Mouse (Mus musculus) neural tube, embryonic 14.5 days (tissue): ENCODE measurements at regions not wholly inside any gene's neighbourhood (a gene's known extent, or its start where the extent isn't known, plus 50 kb on each side); places are given as distances from the start of the nearest gene placed in this dataset.
A peak's percentile ranks its signal among the peaks of the same experiment; 100 is the strongest.

Source experiments
- ATAC-seq: fragments of 200-750 bp; cut with Nextera tagmentation; 2 replicates; pipeline ENCODE4 v1.8.0; 2017; ENCODE audit warnings: low read depth, mild to moderate bottlenecking, moderate TSS enrichment, moderate library complexity
- H3K27ac ChIP-seq: fragments of 300-500 bp; sonication (generic); 2 replicates; pipeline ENCODE4 v1.5.1; 2014; ENCODE audit warnings: low read depth, mild to moderate bottlenecking, control low read depth, low read length, moderate library complexity, mixed read lengths
- H3K27me3 ChIP-seq: fragments of 300-500 bp; sonication (generic); 2 replicates; pipeline ENCODE4 v1.6.1; 2014; ENCODE audit warnings: low read length; ENCODE audit not compliant: control insufficient read depth, insufficient read depth
- H3K36me3 ChIP-seq: fragments of 300-500 bp; sonication (generic); 2 replicates; pipeline ENCODE4 v1.6.1; 2014; ENCODE audit warnings: low read length, mixed read lengths; ENCODE audit not compliant: control insufficient read depth, insufficient read depth
- H3K4me1 ChIP-seq: fragments of 300-500 bp; sonication (generic); 2 replicates; pipeline ENCODE4 v1.6.1; 2014; ENCODE audit warnings: low read length; ENCODE audit not compliant: control insufficient read depth, insufficient read depth
- H3K4me2 ChIP-seq: fragments of 300-500 bp; sonication (generic); 2 replicates; pipeline ENCODE4 v1.6.1; 2014; ENCODE audit warnings: mild to moderate bottlenecking, low read depth, low read length, control low read depth
- H3K4me3 ChIP-seq: fragments of 300-500 bp; sonication (generic); 2 replicates; pipeline ENCODE4 v1.5.1; 2014; ENCODE audit warnings: low read depth, low read length, control low read depth, mixed read lengths
- H3K9ac ChIP-seq: fragments of 300-500 bp; sonication (generic); replicated peaks from 2 replicates; pipeline ENCODE4 v1.6.1; 2014; ENCODE audit warnings: low read depth, mild to moderate bottlenecking, control low read depth, low read length, mixed read lengths
- H3K9me3 ChIP-seq: fragments of 300-500 bp; sonication (generic); 2 replicates; pipeline ENCODE4 v1.6.1; 2016; ENCODE audit warnings: low read length; ENCODE audit not compliant: control insufficient read depth
- WGBS: fragments of 180-500 bp; shearing (Covaris S2); extraction: QIAGEN DNeasy Blood & Tissue Kit; methylation state at CpG from one replicate; pipeline ENCODE4 v1.1.7; 2014; 5-methylcytosine and 5-hydroxymethylcytosine counted together

DNA sequence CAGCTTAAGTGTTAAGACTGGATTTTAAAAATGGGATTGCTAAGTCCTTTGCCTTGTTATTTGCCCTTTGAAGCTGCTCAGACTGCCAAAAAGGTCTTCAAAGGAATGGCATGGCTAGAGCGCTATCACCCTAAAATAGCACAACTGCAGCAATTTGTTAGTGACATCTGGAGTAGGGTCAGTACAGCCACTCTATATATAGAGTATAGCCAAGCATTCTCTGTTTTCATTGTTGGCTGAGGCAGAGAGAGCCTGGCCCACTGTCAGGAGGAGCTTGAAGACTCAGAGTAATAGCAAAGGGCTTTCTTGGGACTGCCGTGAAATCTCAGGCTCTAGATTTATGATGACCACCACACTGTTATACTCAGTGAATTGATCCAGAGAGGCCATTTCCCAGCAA, 90.6 kb upstream of the Usp47 start:
- Histone ChIP-seq H3K4me1 (no peaks in the 10 kb centered on the region), H3K4me3 (no peak overlapping the region), H3K36me3 (no peaks in the 10 kb centered on the region), H3K27me3 (no peaks in the 10 kb centered on the region), H3K9ac (no peak overlapping the region), H3K4me2 (no peak overlapping the region), H3K27ac (no peak overlapping the region), H3K9me3 (no peaks in the 10 kb centered on the region)
- no peak for ATAC-seq
- WGBS = 49% methylated on average over 2 of the region's 2 CpGs

DNA sequence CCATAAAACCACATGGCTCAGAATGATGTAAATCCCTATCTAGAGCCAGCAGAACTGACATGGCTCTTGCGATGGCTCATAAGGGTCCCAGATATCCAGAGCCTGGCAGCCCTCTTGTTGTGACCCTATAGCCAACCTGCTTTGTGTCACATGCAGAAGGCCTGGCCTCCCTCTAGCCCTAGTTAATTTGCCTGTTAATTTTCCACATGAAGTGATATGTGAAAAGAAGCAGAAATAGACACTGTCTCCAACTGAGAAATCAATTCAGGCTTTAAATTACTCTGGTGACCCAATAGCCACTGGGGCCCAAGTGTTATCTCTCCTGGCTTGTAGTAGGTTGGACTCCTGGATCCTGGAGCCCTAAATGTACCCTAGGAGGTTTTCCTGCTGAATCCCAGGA, 103.3 kb upstream of the Usp47 start:
- no peaks in the 10 kb centered on the region for H3K4me1 ChIP-seq
- no peak overlapping the region for H3K4me2 ChIP-seq
- no peaks in the 10 kb centered on the region for H3K36me3 ChIP-seq
- H3K9me3 ChIP-seq = no peaks in the 10 kb centered on the region
- no peak for ATAC-seq
- H3K4me3 ChIP-seq = no peak overlapping the region
- no peak overlapping the region for H3K27ac ChIP-seq
- H3K9ac ChIP-seq = no peak overlapping the region
- WGBS = 91% methylated on average over 1 of the region's 1 CpGs
- H3K27me3 ChIP-seq = no peaks in the 10 kb centered on the region

DNA sequence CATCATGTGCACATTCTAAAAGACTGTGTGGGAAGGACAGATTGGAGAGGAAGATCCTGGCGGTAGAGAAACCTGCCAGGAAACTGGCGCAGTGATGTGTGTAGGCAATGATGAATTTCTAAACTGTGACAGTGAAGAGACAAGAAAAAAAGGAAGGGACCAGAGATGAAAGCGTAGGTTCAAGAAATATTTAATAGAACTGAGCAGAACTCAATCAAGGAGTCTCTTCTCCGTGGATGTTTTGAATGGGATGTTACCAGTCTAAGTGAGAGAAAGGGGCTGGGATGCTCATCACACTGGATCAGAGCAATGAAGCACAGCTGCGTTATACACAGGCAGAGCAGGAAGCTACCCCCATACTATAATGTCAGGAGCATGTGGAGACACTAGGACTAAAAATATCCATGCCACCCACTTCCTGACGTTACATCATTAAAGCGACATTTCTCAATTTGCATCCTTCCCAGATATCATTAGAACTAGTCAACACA, 119.5 kb upstream of the Usp47 start:
- H3K27ac ChIP-seq = no peak overlapping the region
- H3K36me3 ChIP-seq = no peaks in the 10 kb centered on the region
- WGBS = 92% methylated on average over 7 of the region's 7 CpGs
- H3K9ac ChIP-seq = no peak overlapping the region
- no peaks in the 10 kb centered on the region for H3K27me3 ChIP-seq
- no peak overlapping the region for H3K4me2 ChIP-seq
- ATAC-seq = no peak
- H3K9me3 ChIP-seq = no peaks in the 10 kb centered on the region
- H3K4me1 ChIP-seq = no peaks in the 10 kb centered on the region
- no peak overlapping the region for H3K4me3 ChIP-seq

DNA sequence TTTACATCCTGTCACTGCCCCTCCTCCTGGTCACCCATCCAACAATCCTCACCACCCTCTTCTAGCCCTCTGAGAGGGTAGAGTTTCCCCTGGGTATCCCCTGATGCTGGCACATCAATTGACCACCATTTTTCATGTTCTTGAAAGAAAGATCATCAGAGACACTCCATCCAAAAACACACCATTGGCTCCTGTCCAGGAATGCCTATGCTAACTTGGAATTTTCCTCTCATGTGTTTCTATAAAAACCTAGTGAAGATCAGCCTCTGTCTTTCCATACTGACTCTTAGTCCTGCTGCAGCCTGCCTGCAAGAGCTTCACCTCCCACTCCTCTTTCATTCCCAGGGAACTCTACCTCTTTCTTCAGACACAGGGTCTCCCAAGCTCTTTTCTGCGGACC, 117.2 kb upstream of the Galnt18 start:
- no peak overlapping the region for H3K4me2 ChIP-seq
- no peaks in the 10 kb centered on the region for H3K4me1 ChIP-seq
- no peak overlapping the region for H3K4me3 ChIP-seq
- no peak overlapping the region for H3K9ac ChIP-seq
- H3K9me3 ChIP-seq = no peaks in the 10 kb centered on the region
- ATAC-seq = no peak
- H3K36me3 ChIP-seq = no peaks in the 10 kb centered on the region
- no peaks in the 10 kb centered on the region for H3K27me3 ChIP-seq
- WGBS = 96% methylated on average over 1 of the region's 1 CpGs
- H3K27ac ChIP-seq = no peak overlapping the region

DNA sequence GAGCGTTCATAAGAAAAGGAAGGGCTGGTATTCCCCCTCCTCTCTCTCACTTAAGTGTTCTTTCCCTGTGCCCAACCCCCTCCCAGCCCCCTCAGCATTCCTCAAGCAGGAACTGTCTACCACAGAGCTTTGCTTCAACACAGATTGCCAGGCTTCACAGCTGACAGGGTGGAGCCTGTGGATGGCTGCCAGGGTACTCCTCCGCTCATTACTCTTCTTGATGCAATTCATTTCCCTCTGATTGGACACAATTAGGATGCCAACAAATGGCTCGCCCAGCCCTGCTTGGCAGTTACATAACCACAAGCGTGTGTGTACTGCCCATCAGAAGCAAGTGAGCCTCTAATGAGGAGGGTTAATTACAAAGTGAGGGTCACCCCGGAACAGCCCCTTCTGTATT, 116.5 kb upstream of the Galnt18 start:
- Histone ChIP-seq H3K9me3 (no peaks in the 10 kb centered on the region), H3K27me3 (no peaks in the 10 kb centered on the region), H3K27ac (no peak overlapping the region), H3K4me2 (no peak overlapping the region), H3K36me3 (no peaks in the 10 kb centered on the region), H3K4me1 (no peaks in the 10 kb centered on the region), H3K9ac (no peak overlapping the region), H3K4me3 (no peak overlapping the region)
- WGBS = 50% methylated on average over 5 of the region's 5 CpGs
- ATAC-seq = peak; percentile 87; the same call in 1 of the 2 replicates

DNA sequence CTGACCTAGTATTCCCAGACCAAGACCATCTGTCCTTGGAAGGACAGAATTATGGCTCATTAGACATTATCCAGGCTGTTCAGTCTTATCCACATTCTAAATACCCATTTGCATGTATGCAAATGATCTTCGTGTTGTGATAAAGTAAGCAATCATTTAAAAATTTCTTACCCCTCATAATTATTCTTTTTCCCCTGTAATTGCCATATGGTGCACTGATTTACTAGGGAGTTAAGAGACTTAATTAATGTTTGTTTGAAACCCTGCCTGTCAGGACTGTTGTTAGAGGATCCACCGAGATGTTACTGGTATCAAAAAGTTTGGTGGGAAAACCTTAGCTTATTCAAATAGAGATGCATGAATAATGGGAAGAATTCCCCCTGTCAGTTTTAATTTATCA, 103.2 kb upstream of the Galnt18 start:
- no peak overlapping the region for H3K9ac ChIP-seq
- H3K27me3 ChIP-seq = no peaks in the 10 kb centered on the region
- H3K9me3 ChIP-seq = no peaks in the 10 kb centered on the region
- no peak for ATAC-seq
- H3K4me1 ChIP-seq = no peaks in the 10 kb centered on the region
- H3K36me3 ChIP-seq = no peaks in the 10 kb centered on the region
- WGBS = 62% methylated on average over 2 of the region's 2 CpGs
- no peak overlapping the region for H3K4me2 ChIP-seq
- no peak overlapping the region for H3K27ac ChIP-seq
- no peak overlapping the region for H3K4me3 ChIP-seq

DNA sequence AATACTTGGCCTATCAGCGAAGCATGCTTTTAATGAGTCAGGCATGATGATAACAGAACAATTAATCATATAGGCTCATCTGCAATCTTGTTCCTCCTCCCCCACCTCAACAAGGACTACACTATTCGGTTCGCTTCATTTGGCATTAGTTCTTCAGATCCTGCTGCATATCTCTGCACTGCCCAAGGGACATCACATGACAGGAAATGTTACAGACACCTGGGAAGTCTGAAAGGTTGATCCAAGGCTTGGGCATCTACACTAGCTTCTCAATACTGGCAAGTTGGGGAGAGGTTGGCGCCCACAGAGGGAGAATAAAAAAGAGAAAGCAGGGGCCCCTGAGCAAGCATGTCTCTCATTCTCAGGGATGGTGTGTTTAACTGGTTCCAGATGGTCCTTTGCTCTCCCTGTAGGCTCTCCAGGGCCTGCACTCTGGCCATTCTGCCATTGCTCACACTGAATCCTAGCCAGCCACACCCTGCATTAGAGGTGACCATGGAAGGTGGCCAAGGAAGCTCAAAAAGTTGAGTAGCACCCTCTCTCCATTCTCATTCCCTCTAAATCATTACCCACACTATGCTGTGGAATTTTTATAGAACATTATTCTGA, 100.4 kb upstream of the Galnt18 start:
- no peak overlapping the region for H3K9ac ChIP-seq
- ATAC-seq = no peak
- 86% methylated on average over 4 of the region's 4 CpGs for WGBS
- no peak overlapping the region for H3K27ac ChIP-seq
- no peaks in the 10 kb centered on the region for H3K27me3 ChIP-seq
- H3K4me2 ChIP-seq = no peak overlapping the region
- H3K4me1 ChIP-seq = no peaks in the 10 kb centered on the region
- no peaks in the 10 kb centered on the region for H3K36me3 ChIP-seq
- no peak overlapping the region for H3K4me3 ChIP-seq
- no peaks in the 10 kb centered on the region for H3K9me3 ChIP-seq

DNA sequence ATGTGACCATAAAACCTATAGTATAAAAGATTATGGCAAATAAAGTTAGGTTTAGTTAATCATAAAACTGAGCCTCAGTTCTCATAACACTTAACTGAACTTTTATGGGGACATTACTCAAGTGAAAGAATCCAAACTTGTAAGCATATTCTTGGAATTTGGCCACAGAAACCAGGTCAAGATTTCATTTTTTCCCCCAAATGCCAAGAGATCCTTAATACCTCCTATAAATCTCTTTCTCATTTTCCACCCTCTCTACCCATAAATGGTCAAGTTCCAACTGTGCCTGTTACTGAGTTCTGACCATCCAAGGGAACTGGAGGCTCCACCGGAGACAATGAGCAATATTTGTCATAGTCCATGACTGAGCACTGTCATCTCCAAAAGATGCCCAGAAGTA, 97.8 kb upstream of the Galnt18 start:
- 92% methylated on average over 1 of the region's 1 CpGs for WGBS
- no peak for ATAC-seq
- Histone ChIP-seq H3K4me1 (no peaks in the 10 kb centered on the region), H3K36me3 (no peaks in the 10 kb centered on the region), H3K4me3 (no peak overlapping the region), H3K9ac (no peak overlapping the region), H3K27me3 (no peaks in the 10 kb centered on the region), H3K9me3 (no peaks in the 10 kb centered on the region), H3K27ac (no peak overlapping the region), H3K4me2 (no peak overlapping the region)

DNA sequence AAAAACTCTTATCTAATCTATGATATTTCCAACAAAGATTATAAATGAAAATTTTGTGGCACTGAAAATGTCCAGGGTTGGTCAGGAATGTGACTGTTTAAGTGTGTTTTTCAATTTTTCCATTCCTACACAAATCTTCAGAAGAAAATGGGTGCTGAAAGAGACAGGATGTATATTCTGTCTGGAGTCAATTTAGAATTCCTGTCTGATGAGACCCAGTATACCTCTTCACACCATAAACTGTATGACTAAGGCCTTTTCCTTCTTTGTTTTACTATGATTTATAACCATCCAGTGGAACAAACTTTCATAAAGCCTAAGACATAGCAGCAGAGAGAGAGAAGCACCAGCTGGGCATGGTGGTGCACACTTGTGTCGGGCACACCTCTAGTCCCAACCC, 96.2 kb upstream of the Galnt18 start:
- WGBS = 91% methylated on average over 1 of the region's 1 CpGs
- Histone ChIP-seq H3K9ac (no peak overlapping the region), H3K27ac (no peak overlapping the region), H3K4me1 (no peaks in the 10 kb centered on the region), H3K4me2 (no peak overlapping the region), H3K9me3 (no peaks in the 10 kb centered on the region), H3K27me3 (no peaks in the 10 kb centered on the region), H3K4me3 (no peak overlapping the region), H3K36me3 (no peaks in the 10 kb centered on the region)
- no peak for ATAC-seq
